Mouse (Mus musculus): ENCODE measurements around the gene Gm49721. TPM values are rescaled to one million over a fixed set of nuclear protein-coding genes. Genes with fewer than 3 reads are reported as not detected.

The Gm49721 gene
- polyA plus RNA-seq, 1 experiment: not detected

Other genes with a start within 250 kb of the Gm49721 start
- 35.9 TPM for gene Ezr, start 196.1 kb upstream of the Gm49721 start, polyA plus RNA-seq (2012; fragmentation: generic; extraction: Trizol)
- gene Rsph3b, start 30.2 kb upstream of the Gm49721 start, polyA plus RNA-seq (2012; fragmentation: generic; extraction: Trizol): 19.8 TPM
- gene Tagap1, start 17.7 kb upstream of the Gm49721 start, polyA plus RNA-seq (2012; fragmentation: generic; extraction: Trizol): 12.2 TPM
- 194 TPM for gene Rnaset2b, start 8.3 kb upstream of the Gm49721 start, polyA plus RNA-seq (2012; fragmentation: generic; extraction: Trizol)
- gene Gm1604a, start 46.7 kb downstream of the Gm49721 start, polyA plus RNA-seq (2012; fragmentation: generic; extraction: Trizol): not detected
- gene Rps6ka2, start 191.2 kb downstream of the Gm49721 start, polyA plus RNA-seq (2012; fragmentation: generic; extraction: Trizol): 56.9 TPM